ENCODE assay signal across 29 mouse cellular contexts in genomic region chr13:96514154-96514942, GRCm38 (mm10). TPM values are rescaled to one million over a fixed set of nuclear protein-coding genes. Genes with fewer than 3 reads are reported as not detected.
DNase-seq lines count a peak whose midpoint lies in the region; ATAC-seq and TF ChIP-seq lines count a peak whose summit lies in the region.
"Had no signal": no experiment of that assay in that cellular context is flagged by ENCODE, and none has a peak within 500 bp of the region (broad histone marks: within the 10 kb centered on the region; RNA-seq: fewer than 3 reads in every experiment).

No protein-coding gene starts in this region.

- no peak for TF ChIP-seq CTCF in kidney, adult 2 months (conservative IDR thresholded peaks at IDR 0.05; ENCODE audit: insufficient read depth, insufficient read length, low read depth, low read length)

- no peaks in the 10 kb centered on the region for H3K4me1 ChIP-seq in kidney, adult 2 months (ENCODE audit: control insufficient read depth, insufficient read depth, low read length)
- peaks cover 10% of the 10 kb centered on the region for H3K4me1 ChIP-seq in lung, embryonic 16.5 days (replicated peaks; ENCODE audit: control insufficient read depth, insufficient read depth, low read length)
- H3K4me1 ChIP-seq in hindbrain, embryonic 16.5 days (ENCODE audit: control insufficient read depth, insufficient read depth, low read depth, low read length), result no peaks in the 10 kb centered on the region
- H3K4me1 ChIP-seq: embryonic facial prominence, embryonic 12.5 days; hindbrain, embryonic 13.5 days; midbrain, embryonic 12.5 days had no signal

- no peak overlapping the region for H3K4me3 ChIP-seq in kidney, adult 2 months (ENCODE audit: insufficient read depth, low read depth, low read length)
- no peak overlapping the region for H3K4me3 ChIP-seq in lung, embryonic 16.5 days (ENCODE audit: low read length)
- no peak overlapping the region for H3K4me3 ChIP-seq in hindbrain, embryonic 16.5 days (ENCODE audit: low read length)
- H3K4me3 ChIP-seq: embryonic facial prominence, embryonic 12.5 days; hindbrain, embryonic 13.5 days; liver, embryonic 13.5 days; midbrain, embryonic 12.5 days had no signal

- 83% methylated on average over 5 of the region's 5 CpGs for WGBS in kidney, adult 2 months
- 53% methylated on average over 5 of the region's 5 CpGs for WGBS in lung, embryonic 16.5 days
- WGBS in hindbrain, embryonic 16.5 days, result 91% methylated on average over 5 of the region's 5 CpGs

- no peaks in the 10 kb centered on the region for H3K27me3 ChIP-seq in kidney, adult 2 months (replicated peaks; ENCODE audit: control insufficient read depth, insufficient read depth, low read length)
- H3K27me3 ChIP-seq in lung, embryonic 16.5 days (ENCODE audit: control insufficient read depth, insufficient read depth, low read depth, low read length), result no peaks in the 10 kb centered on the region
- H3K27me3 ChIP-seq in hindbrain, embryonic 16.5 days (replicated peaks; ENCODE audit: control insufficient read depth, insufficient read depth, low read length), result no peaks in the 10 kb centered on the region
- H3K27me3 ChIP-seq: embryonic facial prominence, embryonic 12.5 days; hindbrain, embryonic 13.5 days; liver, embryonic 13.5 days; midbrain, embryonic 12.5 days had no signal

- no peak overlapping the region for H3K9ac ChIP-seq in lung, embryonic 16.5 days (ENCODE audit: low read length)
- no peak overlapping the region for H3K9ac ChIP-seq in hindbrain, embryonic 16.5 days (ENCODE audit: low read depth, low read length)
- H3K9ac ChIP-seq: embryonic facial prominence, embryonic 12.5 days; hindbrain, embryonic 13.5 days; liver, embryonic 13.5 days; midbrain, embryonic 12.5 days had no signal

- H3K4me2 ChIP-seq in lung, embryonic 16.5 days (ENCODE audit: low read depth, low read length), result no peak overlapping the region
- H3K4me2 ChIP-seq in hindbrain, embryonic 16.5 days (ENCODE audit: low read length), result no peak overlapping the region
- H3K4me2 ChIP-seq: embryonic facial prominence, embryonic 12.5 days; hindbrain, embryonic 13.5 days; liver, embryonic 13.5 days; midbrain, embryonic 12.5 days had no signal

- ATAC-seq in lung, embryonic 16.5 days (ENCODE audit: low read depth), result peak; percentile 72
- no peak for ATAC-seq in hindbrain, embryonic 16.5 days
- ATAC-seq: activated CD4-positive, CD25-positive, alpha-beta regulatory T cell, adult 4 months; forebrain, embryonic 14.5 days had no signal

- intact Hi-C loops in heart, postnatal 14 days (cut with DNase I), result no loop called here

- TF ChIP-seq POLR2A in kidney, adult 2 months (IDR thresholded peaks at IDR 0.05; ENCODE audit: low read depth, low read length), result no peak

- no peaks in the 10 kb centered on the region for H3K36me3 ChIP-seq in kidney, adult 2 months (ENCODE audit: control insufficient read depth, insufficient read depth, low read length)
- H3K36me3 ChIP-seq in lung, embryonic 16.5 days (ENCODE audit: control insufficient read depth, insufficient read depth, low read length), result no peaks in the 10 kb centered on the region
- no peaks in the 10 kb centered on the region for H3K36me3 ChIP-seq in hindbrain, embryonic 16.5 days (ENCODE audit: control insufficient read depth, insufficient read depth, low read length)
- H3K36me3 ChIP-seq: embryonic facial prominence, embryonic 12.5 days; liver, embryonic 13.5 days; midbrain, embryonic 12.5 days had no signal

- H3K27ac ChIP-seq in kidney, adult 2 months (ENCODE audit: insufficient read depth, low read depth, low read length), result no peak overlapping the region
- 0 out of 2 replicates have a peak overlapping the region, but pooled peaks have one; percentile 13 for H3K27ac ChIP-seq in lung, embryonic 16.5 days (ENCODE audit: low read length)
- no peak overlapping the region for H3K27ac ChIP-seq in hindbrain, embryonic 16.5 days (ENCODE audit: low read depth, low read length)
- H3K27ac ChIP-seq: embryonic facial prominence, embryonic 12.5 days; hindbrain, embryonic 13.5 days; liver, embryonic 13.5 days; macrophage; midbrain, embryonic 12.5 days had no signal

- peak; percentile 81 for DNase-seq in heart, adult 11 months
- DNase-seq in heart, postnatal 14 days, result no peak
- peak; percentile 27 for DNase-seq in kidney, postnatal 10 days
- DNase-seq in kidney, adult 2 months, result no peak
- no peak for DNase-seq in lung, postnatal 4 days
- DNase-seq: adrenal gland, postnatal 10 days; cerebellum, adult 9-10 months; gastrocnemius, postnatal 10 days; heart, adult 18-20 months; heart, postnatal 10 days; kidney, adult 8-10 months; liver, embryonic 13.5 days; retina, postnatal 1 day; thymus, postnatal 14 days had no signal

- H3K9me3 ChIP-seq in lung, embryonic 16.5 days (ENCODE audit: control insufficient read depth, low read length), result no peaks in the 10 kb centered on the region
- no peaks in the 10 kb centered on the region for H3K9me3 ChIP-seq in hindbrain, embryonic 16.5 days (ENCODE audit: control insufficient read depth, low read length)
- H3K9me3 ChIP-seq: embryonic facial prominence, embryonic 12.5 days; G1E; hindbrain, embryonic 13.5 days; liver, embryonic 13.5 days; midbrain, embryonic 12.5 days had no signal

RNA-seq across cellular contexts. Expression of gene Gm17622, which starts 23.8 kb away (rescaled TPM):
- total RNA-seq in heart, postnatal 14 days (2021), result not detected
- polyA plus RNA-seq in kidney, adult 2 months (2012; rRNA removed), result not detected in 2 replicates
- polyA plus RNA-seq in lung, embryonic 16.5 days (2015; fragmentation: Nextera tagmentation; extraction: Ambion mirVana), result not detected in 2 replicates
- polyA plus RNA-seq in hindbrain, embryonic 16.5 days (2015; fragmentation: Nextera tagmentation; extraction: Ambion mirVana), result not detected in 2 replicates
- total RNA-seq: adrenal gland, postnatal 10 days; common myeloid progenitor, adult 5-6 weeks; G1E; gastrocnemius, postnatal 10 days; heart, adult 18-20 months; heart, postnatal 10 days; layer of hippocampus, adult 8-10 months; left cerebral cortex, adult 18-20 months; left cerebral cortex, postnatal 36 days; monocyte, adult 5-6 weeks had no signal
- polyA plus RNA-seq: activated CD4-positive, CD25-positive, alpha-beta regulatory T cell, adult 4 months; embryonic facial prominence, embryonic 12.5 days; forebrain, embryonic 14.5 days; G1E; hindbrain, embryonic 13.5 days; liver, embryonic 13.5 days; macrophage; midbrain, embryonic 12.5 days; neural tube, embryonic 11.5 days had no signal

RNA-seq across cellular contexts. Expression of gene Polk, which starts 28.0 kb away (rescaled TPM):
- 1 to 10 TPM; 5.5 to 6.4 TPM for total RNA-seq in heart, postnatal 14 days (2021)
- polyA plus RNA-seq in kidney, adult 2 months (2012; rRNA removed), result 1.7 and 1.9 TPM in 2 replicates
- 9.9 and 10.5 TPM in 2 replicates for polyA plus RNA-seq in lung, embryonic 16.5 days (2015; fragmentation: Nextera tagmentation; extraction: Ambion mirVana)
- 7.4 and 7.9 TPM in 2 replicates for polyA plus RNA-seq in hindbrain, embryonic 16.5 days (2015; fragmentation: Nextera tagmentation; extraction: Ambion mirVana)

RNA-seq across cellular contexts. Expression of gene Col4a3bp, which starts 28.1 kb away (rescaled TPM):
- total RNA-seq in heart, postnatal 14 days (2021), result 10 to 100 TPM; 39.5 to 42.2 TPM
- polyA plus RNA-seq in kidney, adult 2 months (2012; rRNA removed), result 13.1 and 13.6 TPM in 2 replicates
- polyA plus RNA-seq in lung, embryonic 16.5 days (2015; fragmentation: Nextera tagmentation; extraction: Ambion mirVana), result 9.2 and 10.3 TPM in 2 replicates
- polyA plus RNA-seq in hindbrain, embryonic 16.5 days (2015; fragmentation: Nextera tagmentation; extraction: Ambion mirVana), result 7.5 and 7.6 TPM in 2 replicates

RNA-seq across cellular contexts. Expression of gene Ankdd1b, which starts 43.4 kb away (rescaled TPM):
- under 1 TPM; 0.24 to 0.29 TPM for total RNA-seq in heart, postnatal 14 days (2021)
- polyA plus RNA-seq in kidney, adult 2 months (2012; rRNA removed), result 0.36 and 0.76 TPM in 2 replicates
- 0.13 TPM in 1 of 2 replicates, not detected in the other for polyA plus RNA-seq in lung, embryonic 16.5 days (2015; fragmentation: Nextera tagmentation; extraction: Ambion mirVana)
- 0.55 TPM in 1 of 2 replicates, not detected in the other for polyA plus RNA-seq in hindbrain, embryonic 16.5 days (2015; fragmentation: Nextera tagmentation; extraction: Ambion mirVana)
- total RNA-seq: common myeloid progenitor, adult 5-6 weeks; monocyte, adult 5-6 weeks had no signal
- polyA plus RNA-seq: activated CD4-positive, CD25-positive, alpha-beta regulatory T cell, adult 4 months; forebrain, embryonic 14.5 days; G1E; liver, embryonic 13.5 days; macrophage; midbrain, embryonic 12.5 days; neural tube, embryonic 11.5 days had no signal

Comparison
In these comparisons a context has a peak if more than half of its experiments do, and no peak if none do; other contexts are left out.
1. DNase-seq: peak in heart, adult 11 months (single experiment) and kidney, postnatal 10 days (single experiment); none in heart, postnatal 14 days (0 of 2), kidney, adult 2 months (single experiment) and lung, postnatal 4 days (0 of 2).